Mouse (Mus musculus) C3H10T1/2 (cell line): ENCODE data around the gene Sfxn5. TPM values are rescaled to one million over a fixed set of nuclear protein-coding genes. Genes with fewer than 3 reads are reported as not detected.

Experiments used
- polyA plus RNA-seq, 2 experiments: library from polyadenylated mRNA; unstranded; fragments of >200 nt; fragmentation: generic; extraction: Trizol; gene quantifications; one replicate each; pipeline ENCODE4 v1.2.1; 2012; ENCODE audit warnings: missing spikeins in 2 of 2

Sfxn5 gene
- 1 to 10 TPM; 1.7 to 4.7 TPM for polyA plus RNA-seq

DNA sequence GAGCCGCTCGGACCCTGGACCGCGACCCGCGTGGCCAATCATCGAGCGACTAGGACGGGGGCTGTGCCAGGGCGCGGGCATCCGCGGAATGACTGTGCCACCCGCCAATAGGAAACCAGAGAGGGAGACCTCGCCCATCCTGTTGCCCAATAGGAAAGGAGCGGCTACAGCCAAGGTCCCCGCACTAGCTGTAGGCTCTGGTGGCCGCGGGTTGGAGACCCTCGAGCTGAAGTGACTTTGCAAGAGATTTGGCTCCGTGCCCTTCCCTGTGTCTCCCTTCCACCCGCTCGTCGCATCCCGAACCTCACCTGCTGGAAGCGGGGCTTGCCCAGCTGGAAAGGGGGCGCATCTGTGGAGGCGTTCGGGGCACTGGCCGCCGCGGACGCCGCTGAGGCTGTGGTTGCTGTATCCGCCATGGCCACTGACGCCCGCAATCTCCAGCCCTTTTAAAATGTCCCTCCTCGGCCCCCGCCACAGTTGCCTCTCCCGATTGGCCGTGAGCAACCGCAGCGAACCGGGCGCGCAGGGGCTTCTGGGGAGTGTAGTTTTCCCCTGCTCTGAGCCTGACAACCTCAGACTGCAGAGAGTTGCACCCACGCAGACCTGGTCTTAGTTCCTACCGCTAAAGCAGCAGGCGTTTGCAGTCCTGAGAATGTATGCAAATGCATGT, at the start of gene Sfxn5:
TSS of gene Sfxn5 (minus strand) at position 423 of the 670 bp plus-strand sequence.

GRCm38 (mm10) chr6:85373951-85374733, 40.9 kb upstream of the Sfxn5 start, which contains the start of gene Rab11fip5:
TSS of gene Rab11fip5 (minus strand) at chr6:85374634.

GRCm38 (mm10) chr6:85187340-85188211, 145.6 kb downstream of the Sfxn5 start, which contains the start of gene Emx1:
TSS of gene Emx1 (plus strand) at chr6:85187438.

Other genes with a start within 250 kb of the Sfxn5 start
- 100 to 1,000 TPM; 105 to 186 TPM for gene Spr, start 195.7 kb downstream of the Sfxn5 start, polyA plus RNA-seq
- not detected for gene Emx1, start 146.0 kb downstream of the Sfxn5 start, polyA plus RNA-seq
- gene Rab11fip5, start 41.2 kb upstream of the Sfxn5 start, polyA plus RNA-seq = 10 to 100 TPM; 11.9 to 22.5 TPM
- gene Noto, start 90.5 kb upstream of the Sfxn5 start, polyA plus RNA-seq = not detected
- 10 to 100 TPM; 28.8 to 51.0 TPM for gene Smyd5, start 98.6 kb upstream of the Sfxn5 start, polyA plus RNA-seq
- 100 to 1,000 TPM; 216 to 364 TPM for gene Cct7, start 118.1 kb upstream of the Sfxn5 start, polyA plus RNA-seq
- gene Pradc1, start 118.5 kb upstream of the Sfxn5 start, polyA plus RNA-seq = 10 to 100 TPM; 35.4 to 45.0 TPM
- under 1 TPM; under 0.01 to 0.02 TPM for gene Fbxo41, start 169.6 kb upstream of the Sfxn5 start, polyA plus RNA-seq
- under 1 TPM in 1 of 2 experiments, not detected in 1; 0.05 TPM for gene Egr4, start 180.2 kb upstream of the Sfxn5 start, polyA plus RNA-seq